Mouse (Mus musculus): Measurements from ENCODE around the gene Mical3. TPM values are rescaled to one million over a fixed set of nuclear protein-coding genes. Genes with fewer than 3 reads are reported as not detected.

Mical3 gene
- polyA plus RNA-seq, 1 experiment from 2014 or later, result 27.4 TPM

DNA sequence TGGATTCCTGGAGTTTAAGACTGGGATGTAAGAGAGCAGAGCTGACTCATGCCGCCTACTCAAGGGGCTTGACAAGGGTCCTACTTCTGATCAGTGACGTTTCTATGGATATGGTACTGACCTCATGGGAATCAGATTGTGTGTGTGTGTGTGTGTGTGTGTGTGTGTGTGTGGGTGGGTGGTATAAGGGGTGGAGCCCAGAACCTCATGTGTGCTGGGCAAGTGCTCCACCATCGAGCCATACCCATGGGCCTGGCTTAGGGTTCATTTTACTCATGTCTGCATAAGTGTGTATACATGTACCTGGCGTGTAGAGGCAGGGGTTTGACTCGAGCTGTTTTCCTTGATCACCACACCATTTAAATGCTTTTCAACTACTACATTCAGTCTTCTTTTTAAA, 186.8 kb downstream of the Mical3 start:
- Histone ChIP-seq H3K9me3 (ENCODE audit: control insufficient read depth, low read length) (no peaks in the 10 kb centered on the region), H3K27me3 (ENCODE audit: control insufficient read depth, insufficient read depth, low read length) (no peaks in the 10 kb centered on the region), H3K4me1 (replicated peaks; ENCODE audit: control insufficient read depth, insufficient read depth, low read length) (no peaks in the 10 kb centered on the region), H3K9ac (ENCODE audit: low read depth, low read length) (no peak overlapping the region), H3K4me3 (ENCODE audit: low read depth, low read length) (no peak overlapping the region), H3K4me2 (replicated peaks; ENCODE audit: low read depth, low read length) (no peak overlapping the region), H3K27ac (ENCODE audit: low read depth, low read length) (no peak overlapping the region), H3K36me3 (ENCODE audit: control insufficient read depth, insufficient read depth, low read length) (no peaks in the 10 kb centered on the region)
- DNase-seq (ENCODE audit: low spot score) (no peak), ATAC-seq (ENCODE audit: low FRiP score) (no peak)
- 84% methylated on average over 5 of the region's 5 CpGs for WGBS

DNA sequence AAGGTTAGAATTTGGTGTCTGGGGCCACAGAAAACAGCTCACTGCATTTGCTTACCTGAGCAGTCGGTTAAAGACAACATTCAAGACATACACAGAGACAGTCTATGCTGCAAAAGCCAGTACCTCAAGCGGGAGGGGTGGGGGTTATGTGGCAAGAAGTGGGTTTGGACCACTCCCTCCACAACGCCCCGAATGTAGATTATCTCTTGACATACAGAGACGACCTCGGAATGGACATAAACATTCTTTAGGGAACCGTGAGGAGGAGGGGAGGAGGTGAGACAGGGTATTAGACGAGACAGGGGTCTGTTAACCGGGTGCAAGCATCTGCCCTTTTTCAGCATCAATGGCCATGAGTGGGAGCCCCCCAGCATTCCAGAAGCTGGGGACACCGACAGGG, 187.2 kb downstream of the Mical3 start:
- no peak overlapping the region for H3K4me3 ChIP-seq (ENCODE audit: low read depth, low read length)
- H3K4me2 ChIP-seq (replicated peaks; ENCODE audit: low read depth, low read length), result no peak overlapping the region
- no peak overlapping the region for H3K27ac ChIP-seq (ENCODE audit: low read depth, low read length)
- H3K36me3 ChIP-seq (ENCODE audit: control insufficient read depth, insufficient read depth, low read length), result no peaks in the 10 kb centered on the region
- ATAC-seq (ENCODE audit: low FRiP score), result no peak
- 81% methylated on average over 10 of the region's 10 CpGs for WGBS
- no peaks in the 10 kb centered on the region for H3K9me3 ChIP-seq (ENCODE audit: control insufficient read depth, low read length)
- DNase-seq (ENCODE audit: low spot score), result no peak
- H3K4me1 ChIP-seq (replicated peaks; ENCODE audit: control insufficient read depth, insufficient read depth, low read length), result no peaks in the 10 kb centered on the region
- H3K27me3 ChIP-seq (ENCODE audit: control insufficient read depth, insufficient read depth, low read length), result no peaks in the 10 kb centered on the region
- no peak overlapping the region for H3K9ac ChIP-seq (ENCODE audit: low read depth, low read length)

DNA sequence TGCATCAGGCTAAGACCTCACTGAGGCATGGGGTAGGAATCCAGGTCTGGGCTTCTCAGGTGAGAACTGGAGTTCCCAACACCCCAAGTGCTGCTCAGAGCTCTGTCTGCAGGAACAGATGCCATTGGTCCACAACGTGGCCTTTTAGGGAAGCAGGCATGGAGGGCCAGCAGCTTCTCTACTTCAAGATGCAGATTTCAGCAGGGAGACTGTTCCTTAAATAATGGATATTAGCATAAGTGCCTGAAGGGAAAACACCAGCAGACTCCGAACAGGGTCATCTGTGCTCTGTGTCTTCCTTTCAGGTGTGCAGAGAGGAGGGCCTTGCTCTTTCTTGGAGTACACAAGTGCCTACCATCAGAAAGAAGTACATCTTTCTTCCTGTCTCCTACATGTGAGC, 187.7 kb downstream of the Mical3 start:
- no peaks in the 10 kb centered on the region for H3K4me1 ChIP-seq (replicated peaks; ENCODE audit: control insufficient read depth, insufficient read depth, low read length)
- 79% methylated on average over 2 of the region's 2 CpGs for WGBS
- DNase-seq (ENCODE audit: low spot score) (no peak), ATAC-seq (ENCODE audit: low FRiP score) (no peak)
- H3K4me3 ChIP-seq (ENCODE audit: low read depth, low read length), result no peak overlapping the region
- H3K36me3 ChIP-seq (ENCODE audit: control insufficient read depth, insufficient read depth, low read length), result no peaks in the 10 kb centered on the region
- H3K27me3 ChIP-seq (ENCODE audit: control insufficient read depth, insufficient read depth, low read length), result no peaks in the 10 kb centered on the region
- no peaks in the 10 kb centered on the region for H3K9me3 ChIP-seq (ENCODE audit: control insufficient read depth, low read length)
- no peak overlapping the region for H3K4me2 ChIP-seq (replicated peaks; ENCODE audit: low read depth, low read length)
- H3K9ac ChIP-seq (ENCODE audit: low read depth, low read length), result no peak overlapping the region
- H3K27ac ChIP-seq (ENCODE audit: low read depth, low read length), result no peak overlapping the region

DNA sequence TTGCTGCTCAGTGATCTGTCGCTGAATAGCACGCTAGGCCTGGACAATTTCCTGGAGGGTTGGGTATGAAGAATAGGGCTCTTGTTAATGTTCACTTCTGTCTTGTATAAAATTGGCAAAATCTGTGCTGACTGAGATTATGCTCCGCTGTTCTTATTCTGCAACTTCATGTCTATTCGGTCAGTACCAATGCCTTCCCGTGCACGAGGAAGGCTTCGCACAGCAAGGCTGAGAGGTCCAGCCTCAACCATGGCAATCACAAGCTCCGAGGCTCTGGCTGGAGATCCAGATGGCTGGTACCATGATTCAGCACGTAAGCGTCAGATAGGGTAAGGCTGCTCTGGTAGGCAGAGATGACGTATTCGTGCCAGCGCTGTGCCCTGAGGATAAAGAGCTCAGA, 189.2 kb downstream of the Mical3 start:
- ATAC-seq (ENCODE audit: low FRiP score) (no peak), DNase-seq (ENCODE audit: low spot score) (no peak)

DNA sequence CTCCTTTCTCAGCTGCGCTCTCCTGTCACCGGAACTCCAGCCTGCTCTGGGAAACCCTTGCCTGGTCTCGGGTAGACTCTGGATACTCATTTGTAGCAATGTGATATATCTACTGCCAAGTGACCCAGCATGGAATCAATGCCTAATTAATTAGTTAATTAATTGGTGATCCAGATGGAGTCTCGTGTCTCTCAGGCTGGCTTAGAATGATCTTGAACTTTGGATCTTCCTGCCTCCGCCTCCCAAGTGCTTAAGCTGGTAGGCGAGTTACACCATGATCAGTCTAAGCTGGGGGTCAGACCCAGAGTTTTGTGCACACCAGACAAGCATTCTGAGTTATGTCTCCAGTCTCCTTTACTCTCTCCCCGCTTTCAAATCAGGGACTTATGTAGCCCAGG, 189.7 kb downstream of the Mical3 start:
- Histone ChIP-seq H3K36me3 (ENCODE audit: control insufficient read depth, insufficient read depth, low read length) (no peaks in the 10 kb centered on the region), H3K27me3 (ENCODE audit: control insufficient read depth, insufficient read depth, low read length) (no peaks in the 10 kb centered on the region), H3K9me3 (ENCODE audit: control insufficient read depth, low read length) (no peaks in the 10 kb centered on the region), H3K4me2 (replicated peaks; ENCODE audit: low read depth, low read length) (no peak overlapping the region), H3K9ac (ENCODE audit: low read depth, low read length) (no peak overlapping the region), H3K4me3 (ENCODE audit: low read depth, low read length) (no peak overlapping the region), H3K4me1 (replicated peaks; ENCODE audit: control insufficient read depth, insufficient read depth, low read length) (no peaks in the 10 kb centered on the region), H3K27ac (ENCODE audit: low read depth, low read length) (no peak overlapping the region)
- WGBS, result 85% methylated on average over 7 of the region's 7 CpGs
- no peak for DNase-seq (ENCODE audit: low spot score)
- ATAC-seq (ENCODE audit: low FRiP score), result no peak

More for the DNA sequence above, 189.2 kb downstream of the Mical3 start:
- H3K36me3 ChIP-seq (ENCODE audit: control insufficient read depth, insufficient read depth, low read length), result no peaks in the 10 kb centered on the region
- H3K9me3 ChIP-seq (ENCODE audit: control insufficient read depth, low read length), result no peaks in the 10 kb centered on the region
- no peaks in the 10 kb centered on the region for H3K4me1 ChIP-seq (replicated peaks; ENCODE audit: control insufficient read depth, insufficient read depth, low read length)
- WGBS, result 97% methylated on average over 13 of the region's 13 CpGs
- no peak overlapping the region for H3K4me3 ChIP-seq (ENCODE audit: low read depth, low read length)
- no peak overlapping the region for H3K9ac ChIP-seq (ENCODE audit: low read depth, low read length)
- H3K4me2 ChIP-seq (replicated peaks; ENCODE audit: low read depth, low read length), result no peak overlapping the region
- no peaks in the 10 kb centered on the region for H3K27me3 ChIP-seq (ENCODE audit: control insufficient read depth, insufficient read depth, low read length)
- no peak overlapping the region for H3K27ac ChIP-seq (ENCODE audit: low read depth, low read length)

DNA sequence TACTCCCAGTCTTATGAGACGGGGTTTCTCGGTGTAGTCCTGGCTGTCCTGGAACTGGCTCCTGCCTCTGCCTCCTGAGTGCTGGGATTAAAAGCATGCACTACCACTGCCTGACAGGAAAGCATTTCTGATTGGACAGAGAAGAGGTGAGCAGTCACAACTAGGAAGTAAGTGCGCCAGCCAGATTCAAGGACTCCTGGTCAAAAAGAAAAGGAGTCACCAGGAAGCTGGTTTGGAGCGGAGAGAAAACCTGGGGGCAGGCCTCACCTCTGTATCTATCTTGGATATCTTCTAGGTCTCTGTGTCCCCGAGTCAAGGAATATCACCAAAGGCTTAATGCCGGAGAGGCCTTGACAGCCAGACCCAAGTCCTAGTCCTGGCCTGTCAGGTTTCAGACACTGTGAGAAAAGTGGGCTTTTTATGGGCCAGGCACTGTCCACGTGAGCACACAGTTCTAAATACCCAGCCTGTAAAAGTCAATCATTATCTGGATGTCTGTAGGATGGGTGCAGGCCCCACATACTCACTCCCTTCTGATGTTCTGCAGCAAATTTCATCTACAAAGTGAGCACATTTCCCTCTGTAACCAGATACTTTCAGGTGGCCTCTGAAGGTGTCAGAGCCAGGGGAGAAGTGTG, 190.2 kb downstream of the Mical3 start:
- no peaks in the 10 kb centered on the region for H3K9me3 ChIP-seq (ENCODE audit: control insufficient read depth, low read length)
- H3K36me3 ChIP-seq (ENCODE audit: control insufficient read depth, insufficient read depth, low read length), result no peaks in the 10 kb centered on the region
- no peak overlapping the region for H3K9ac ChIP-seq (ENCODE audit: low read depth, low read length)
- H3K4me1 ChIP-seq (replicated peaks; ENCODE audit: control insufficient read depth, insufficient read depth, low read length), result no peaks in the 10 kb centered on the region
- DNase-seq (ENCODE audit: low spot score) (no peak), ATAC-seq (ENCODE audit: low FRiP score) (no peak)
- H3K27ac ChIP-seq (ENCODE audit: low read depth, low read length), result no peak overlapping the region
- no peak overlapping the region for H3K4me3 ChIP-seq (ENCODE audit: low read depth, low read length)
- 88% methylated on average over 7 of the region's 7 CpGs for WGBS
- H3K27me3 ChIP-seq (ENCODE audit: control insufficient read depth, insufficient read depth, low read length), result no peaks in the 10 kb centered on the region
- no peak overlapping the region for H3K4me2 ChIP-seq (replicated peaks; ENCODE audit: low read depth, low read length)

DNA sequence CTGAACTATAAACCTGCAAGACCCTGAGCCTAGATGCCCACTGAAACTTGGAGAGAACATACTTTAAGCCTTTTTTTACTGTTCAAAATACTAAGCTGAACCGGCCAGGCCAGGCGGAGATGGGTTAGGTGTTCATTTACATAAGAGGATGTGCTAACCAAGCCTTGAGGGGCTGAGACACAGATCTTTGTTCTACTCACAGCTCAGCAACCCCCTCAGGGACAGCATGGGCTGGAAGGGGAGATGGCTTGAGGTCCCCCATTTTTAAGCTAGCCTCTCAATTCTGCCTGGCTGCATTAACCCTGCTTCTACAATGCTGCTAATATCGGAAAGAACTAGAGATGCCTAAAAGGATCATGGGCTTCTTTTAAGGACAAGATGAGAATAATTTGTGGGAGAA, 191.0 kb downstream of the Mical3 start:
- DNase-seq (ENCODE audit: low spot score) (no peak), ATAC-seq (ENCODE audit: low FRiP score) (no peak)
- Histone ChIP-seq H3K27ac (ENCODE audit: low read depth, low read length) (no peak overlapping the region), H3K4me3 (ENCODE audit: low read depth, low read length) (no peak overlapping the region), H3K4me2 (replicated peaks; ENCODE audit: low read depth, low read length) (no peak overlapping the region), H3K27me3 (ENCODE audit: control insufficient read depth, insufficient read depth, low read length) (no peaks in the 10 kb centered on the region), H3K9me3 (ENCODE audit: control insufficient read depth, low read length) (no peaks in the 10 kb centered on the region), H3K36me3 (ENCODE audit: control insufficient read depth, insufficient read depth, low read length) (no peaks in the 10 kb centered on the region), H3K4me1 (replicated peaks; ENCODE audit: control insufficient read depth, insufficient read depth, low read length) (no peaks in the 10 kb centered on the region), H3K9ac (ENCODE audit: low read depth, low read length) (no peak overlapping the region)
- WGBS, result 89% methylated on average over 3 of the region's 3 CpGs

DNA sequence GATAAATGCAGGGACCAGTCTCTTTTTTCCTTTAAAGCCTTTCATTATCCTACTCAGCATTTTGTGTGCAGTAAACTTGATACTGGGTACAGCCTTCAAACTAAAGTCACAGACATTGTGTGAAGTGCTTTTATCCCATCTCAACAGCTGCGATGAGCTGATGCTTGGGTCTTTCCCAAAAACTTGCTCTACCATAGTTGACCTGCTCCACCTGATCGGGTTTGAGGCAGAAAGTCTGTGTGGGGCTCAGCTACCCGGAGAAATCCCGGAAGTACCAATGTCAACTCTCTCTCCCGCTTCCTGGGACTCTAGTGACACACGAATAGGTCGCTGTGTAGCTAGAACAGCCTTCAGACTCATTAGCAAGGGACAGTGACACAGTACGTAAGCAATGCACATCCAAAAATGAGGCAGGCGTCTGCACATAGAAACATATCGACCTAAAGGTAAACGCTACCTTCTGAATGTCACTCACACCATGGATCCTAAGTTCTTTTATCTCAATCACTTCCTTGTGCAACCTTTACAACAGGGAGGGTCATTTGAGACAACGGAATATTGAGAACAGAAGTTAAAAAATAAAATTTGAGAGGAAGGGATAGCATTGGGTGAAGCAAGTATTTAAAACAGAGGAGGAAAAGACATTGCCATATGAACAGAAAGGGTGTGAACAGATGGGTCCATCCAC, 191.9 kb downstream of the Mical3 start:
- no peaks in the 10 kb centered on the region for H3K9me3 ChIP-seq (ENCODE audit: control insufficient read depth, low read length)
- H3K4me1 ChIP-seq (replicated peaks; ENCODE audit: control insufficient read depth, insufficient read depth, low read length), result no peaks in the 10 kb centered on the region
- WGBS, result 91% methylated on average over 12 of the region's 12 CpGs
- H3K27ac ChIP-seq (ENCODE audit: low read depth, low read length), result no peak overlapping the region
- no peaks in the 10 kb centered on the region for H3K36me3 ChIP-seq (ENCODE audit: control insufficient read depth, insufficient read depth, low read length)
- H3K9ac ChIP-seq (ENCODE audit: low read depth, low read length), result no peak overlapping the region
- no peak for DNase-seq (ENCODE audit: low spot score)
- ATAC-seq (ENCODE audit: low FRiP score), result no peak
- H3K4me3 ChIP-seq (ENCODE audit: low read depth, low read length), result no peak overlapping the region
- no peaks in the 10 kb centered on the region for H3K27me3 ChIP-seq (ENCODE audit: control insufficient read depth, insufficient read depth, low read length)
- no peak overlapping the region for H3K4me2 ChIP-seq (replicated peaks; ENCODE audit: low read depth, low read length)

DNA sequence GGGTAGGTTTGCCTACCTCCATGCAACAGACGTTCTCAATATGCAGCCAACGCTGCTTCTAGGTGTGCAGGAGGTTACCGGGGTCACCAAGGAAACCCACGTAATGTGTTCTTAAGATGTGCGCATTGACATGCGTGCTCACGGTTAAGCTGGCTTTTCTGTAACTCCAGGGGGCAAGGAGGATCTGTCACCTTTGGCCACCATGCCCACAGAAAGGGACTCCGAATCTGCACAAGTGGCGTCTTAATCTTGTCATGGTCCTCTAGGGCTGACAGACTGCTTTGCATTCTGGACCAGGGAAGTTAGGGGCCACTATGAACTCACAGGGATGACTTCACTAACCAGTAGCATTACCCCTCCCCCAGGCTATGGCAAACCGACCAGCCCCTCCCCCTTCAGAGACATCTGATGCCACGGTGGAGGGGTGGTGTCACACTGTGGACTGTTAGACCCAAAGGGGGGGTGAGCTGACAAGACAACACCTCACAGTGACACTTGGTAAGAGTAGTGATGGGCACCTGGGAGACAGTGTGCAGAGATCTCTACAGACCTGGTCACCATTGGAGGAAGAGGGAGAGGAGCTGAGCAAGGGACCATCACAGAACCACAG, 192.7 kb downstream of the Mical3 start:
- Histone ChIP-seq H3K4me1 (replicated peaks; ENCODE audit: control insufficient read depth, insufficient read depth, low read length) (no peaks in the 10 kb centered on the region), H3K4me2 (replicated peaks; ENCODE audit: low read depth, low read length) (no peak overlapping the region), H3K4me3 (ENCODE audit: low read depth, low read length) (no peak overlapping the region), H3K27me3 (ENCODE audit: control insufficient read depth, insufficient read depth, low read length) (no peaks in the 10 kb centered on the region), H3K9me3 (ENCODE audit: control insufficient read depth, low read length) (no peaks in the 10 kb centered on the region), H3K36me3 (ENCODE audit: control insufficient read depth, insufficient read depth, low read length) (no peaks in the 10 kb centered on the region), H3K9ac (ENCODE audit: low read depth, low read length) (no peak overlapping the region), H3K27ac (ENCODE audit: low read depth, low read length) (no peak overlapping the region)
- DNase-seq (ENCODE audit: low spot score) (no peak), ATAC-seq (ENCODE audit: low FRiP score) (no peak)
- WGBS, result 74% methylated on average over 11 of the region's 11 CpGs

Measured in hindbrain, embryonic 11.5 days (tissue).